Mouse (Mus musculus): ENCODE data around the gene Aldh1b1. TPM values are rescaled to one million over a fixed set of nuclear protein-coding genes. Genes with fewer than 3 reads are reported as not detected.

Aldh1b1 gene
- polyA plus RNA-seq, 1 experiment from 2014 or later: 11.8 TPM

DNA sequence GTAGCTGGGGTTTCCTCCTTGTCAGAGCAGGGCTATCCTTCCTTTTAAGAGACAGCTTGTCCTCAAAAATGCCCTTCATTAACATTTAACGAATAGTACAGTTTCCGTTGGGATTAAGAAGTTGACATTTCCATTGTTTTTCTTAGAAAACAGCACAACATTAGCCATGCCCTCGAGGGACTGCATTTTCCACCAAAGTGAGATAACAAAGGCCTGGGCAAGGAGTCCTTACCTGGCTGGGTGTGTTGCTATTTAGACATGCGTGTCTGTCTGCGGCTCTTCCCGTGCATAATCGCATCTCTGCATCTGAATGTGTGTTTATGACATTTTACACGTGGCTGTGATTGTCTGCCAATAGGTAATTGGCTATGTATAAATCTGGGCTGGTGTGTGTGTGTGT is 27.6 kb upstream of the Aldh1b1 start:
- H3K36me3 ChIP-seq (ENCODE audit: insufficient read depth, low read length): no peaks in the 10 kb centered on the region
- H3K9ac ChIP-seq (replicated peaks; ENCODE audit: low read length): no peak overlapping the region
- peaks cover 2% of the 10 kb centered on the region; the same call in 1 of the 2 replicates for H3K27me3 ChIP-seq (ENCODE audit: insufficient read depth, low read length)
- H3K9me3 ChIP-seq (ENCODE audit: low read length): no peaks in the 10 kb centered on the region
- H3K4me2 ChIP-seq (replicated peaks; ENCODE audit: low read depth, low read length): no peak overlapping the region
- WGBS: 42% methylated on average over 8 of the region's 8 CpGs
- H3K4me3 ChIP-seq (ENCODE audit: low read length): no peak overlapping the region
- H3K4me1 ChIP-seq (ENCODE audit: insufficient read depth, low read length): peaks cover 13% of the 10 kb centered on the region
- H3K27ac ChIP-seq (ENCODE audit: low read length): no peak overlapping the region
- ATAC-seq (ENCODE audit: low FRiP score, low TSS enrichment): no peak

DNA sequence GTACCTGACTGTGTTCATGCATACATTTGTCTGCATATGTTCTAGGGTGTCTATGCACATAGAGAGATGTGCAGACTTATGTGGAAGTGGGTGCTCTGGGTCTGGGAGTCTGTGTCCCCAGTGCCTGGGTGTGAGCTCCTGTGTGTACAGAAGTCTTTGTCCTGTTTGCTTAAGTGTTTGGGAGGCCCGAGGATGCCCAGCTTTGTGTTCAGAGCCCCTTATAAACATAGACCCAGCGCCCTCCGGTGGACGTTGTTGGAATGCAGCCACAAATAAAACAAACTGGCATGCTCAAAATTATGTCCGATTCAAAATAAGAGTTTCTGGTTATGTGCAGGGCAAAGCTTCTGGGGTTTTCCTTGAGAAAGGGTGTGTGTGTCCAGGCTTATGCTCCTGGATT is 27.2 kb upstream of the Aldh1b1 start:
- Histone ChIP-seq H3K27ac (ENCODE audit: low read length) (no peak overlapping the region), H3K4me2 (replicated peaks; ENCODE audit: low read depth, low read length) (no peak overlapping the region), H3K4me3 (ENCODE audit: low read length) (no peak overlapping the region), H3K36me3 (ENCODE audit: insufficient read depth, low read length) (no peaks in the 10 kb centered on the region), H3K4me1 (ENCODE audit: insufficient read depth, low read length) (peaks cover 9% of the 10 kb centered on the region), H3K9ac (replicated peaks; ENCODE audit: low read length) (no peak overlapping the region), H3K9me3 (ENCODE audit: low read length) (no peaks in the 10 kb centered on the region), H3K27me3 (ENCODE audit: insufficient read depth, low read length) (peaks cover 2% of the 10 kb centered on the region; the same call in 1 of the 2 replicates)
- WGBS: 4% methylated on average over 5 of the region's 5 CpGs
- ATAC-seq (ENCODE audit: low FRiP score, low TSS enrichment): peak; percentile 65; the same call in 1 of the 2 replicates

DNA sequence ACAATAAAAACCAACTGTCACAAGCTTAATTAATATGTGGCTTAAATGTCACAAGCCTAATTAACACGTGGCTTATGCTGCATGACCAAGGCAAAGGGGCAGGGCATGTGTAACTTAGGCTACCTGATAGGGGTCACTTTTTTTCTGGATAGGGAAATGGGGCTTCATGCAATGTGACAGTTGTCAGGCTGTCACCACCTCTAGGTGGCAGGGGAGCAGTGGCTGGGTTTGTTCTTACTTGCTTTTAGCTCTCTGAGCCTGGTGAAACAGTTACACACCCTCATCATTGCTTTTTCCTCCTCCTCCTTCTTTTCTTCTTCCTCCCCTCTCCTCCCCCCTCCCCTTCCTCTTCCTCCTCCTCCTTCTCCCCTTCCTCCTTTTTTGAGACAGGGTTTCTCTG is 15.2 kb upstream of the Aldh1b1 start:
- no peak overlapping the region for H3K4me2 ChIP-seq (replicated peaks; ENCODE audit: low read depth, low read length)
- no peaks in the 10 kb centered on the region for H3K27me3 ChIP-seq (ENCODE audit: insufficient read depth, low read length)
- no peak overlapping the region for H3K27ac ChIP-seq (ENCODE audit: low read length)
- peaks cover 5% of the 10 kb centered on the region; the same call in 1 of the 2 replicates for H3K4me1 ChIP-seq (ENCODE audit: insufficient read depth, low read length)
- no peak for ATAC-seq (ENCODE audit: low FRiP score, low TSS enrichment)
- 54% methylated on average over 1 of the region's 1 CpGs for WGBS
- H3K9me3 ChIP-seq (ENCODE audit: low read length): no peaks in the 10 kb centered on the region
- no peaks in the 10 kb centered on the region for H3K36me3 ChIP-seq (ENCODE audit: insufficient read depth, low read length)
- no peak overlapping the region for H3K4me3 ChIP-seq (ENCODE audit: low read length)
- no peak overlapping the region for H3K9ac ChIP-seq (replicated peaks; ENCODE audit: low read length)

DNA sequence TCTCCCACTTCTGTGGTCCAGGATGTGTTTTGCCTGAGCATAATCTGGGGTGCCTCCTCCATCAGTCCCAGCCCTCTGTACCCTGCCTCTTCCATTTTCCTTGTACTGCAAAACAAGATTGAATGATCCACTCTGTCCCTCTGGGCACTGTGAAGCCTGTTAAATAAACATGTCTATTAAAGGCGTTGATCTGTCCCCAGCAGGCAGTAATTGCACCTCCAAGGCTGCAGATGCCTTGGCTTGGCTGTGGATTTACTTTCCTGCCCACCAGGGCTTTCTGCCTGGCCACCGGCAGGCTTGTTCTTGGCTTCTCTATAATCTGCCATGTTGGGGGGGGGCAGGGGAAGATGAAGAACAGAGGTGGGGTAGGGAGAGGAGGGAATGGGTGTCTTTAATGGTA is 12.9 kb upstream of the Aldh1b1 start:
- Histone ChIP-seq H3K4me3 (ENCODE audit: low read length) (no peak overlapping the region), H3K9me3 (ENCODE audit: low read length) (no peaks in the 10 kb centered on the region), H3K4me1 (ENCODE audit: insufficient read depth, low read length) (peaks cover 8% of the 10 kb centered on the region), H3K4me2 (replicated peaks; ENCODE audit: low read depth, low read length) (no peak overlapping the region), H3K9ac (replicated peaks; ENCODE audit: low read length) (no peak overlapping the region), H3K27me3 (ENCODE audit: insufficient read depth, low read length) (no peaks in the 10 kb centered on the region), H3K27ac (ENCODE audit: low read length) (no peak overlapping the region), H3K36me3 (ENCODE audit: insufficient read depth, low read length) (no peaks in the 10 kb centered on the region)
- no peak for ATAC-seq (ENCODE audit: low FRiP score, low TSS enrichment)
- 26% methylated on average over 2 of the region's 2 CpGs for WGBS

DNA sequence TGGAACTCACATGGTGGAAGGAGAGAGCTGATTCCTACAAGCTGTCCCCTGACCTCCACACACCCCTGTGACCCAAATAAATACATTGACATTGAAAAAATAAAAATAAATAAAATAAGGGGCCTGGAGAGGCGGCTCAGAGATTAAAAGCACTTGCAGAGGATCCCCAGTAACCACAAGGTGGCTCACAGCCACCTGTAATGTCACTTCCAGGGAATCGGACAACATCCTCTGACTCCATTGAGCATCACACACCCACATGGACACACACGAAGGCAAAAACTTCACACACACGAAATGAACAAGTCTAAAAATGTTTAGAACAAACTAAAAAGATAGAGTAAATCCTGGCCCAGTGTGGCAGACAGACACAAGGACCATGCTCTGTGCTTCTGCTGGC is 12.1 kb upstream of the Aldh1b1 start:
- H3K4me3 ChIP-seq (ENCODE audit: low read length): no peak overlapping the region
- WGBS: 42% methylated on average over 4 of the region's 4 CpGs
- H3K9ac ChIP-seq (replicated peaks; ENCODE audit: low read length): no peak overlapping the region
- no peak overlapping the region for H3K4me2 ChIP-seq (replicated peaks; ENCODE audit: low read depth, low read length)
- H3K27ac ChIP-seq (ENCODE audit: low read length): no peak overlapping the region
- H3K4me1 ChIP-seq (ENCODE audit: insufficient read depth, low read length): peaks cover 8% of the 10 kb centered on the region
- ATAC-seq (ENCODE audit: low FRiP score, low TSS enrichment): no peak
- H3K36me3 ChIP-seq (ENCODE audit: insufficient read depth, low read length): no peaks in the 10 kb centered on the region
- no peaks in the 10 kb centered on the region for H3K9me3 ChIP-seq (ENCODE audit: low read length)
- H3K27me3 ChIP-seq (ENCODE audit: insufficient read depth, low read length): no peaks in the 10 kb centered on the region

DNA sequence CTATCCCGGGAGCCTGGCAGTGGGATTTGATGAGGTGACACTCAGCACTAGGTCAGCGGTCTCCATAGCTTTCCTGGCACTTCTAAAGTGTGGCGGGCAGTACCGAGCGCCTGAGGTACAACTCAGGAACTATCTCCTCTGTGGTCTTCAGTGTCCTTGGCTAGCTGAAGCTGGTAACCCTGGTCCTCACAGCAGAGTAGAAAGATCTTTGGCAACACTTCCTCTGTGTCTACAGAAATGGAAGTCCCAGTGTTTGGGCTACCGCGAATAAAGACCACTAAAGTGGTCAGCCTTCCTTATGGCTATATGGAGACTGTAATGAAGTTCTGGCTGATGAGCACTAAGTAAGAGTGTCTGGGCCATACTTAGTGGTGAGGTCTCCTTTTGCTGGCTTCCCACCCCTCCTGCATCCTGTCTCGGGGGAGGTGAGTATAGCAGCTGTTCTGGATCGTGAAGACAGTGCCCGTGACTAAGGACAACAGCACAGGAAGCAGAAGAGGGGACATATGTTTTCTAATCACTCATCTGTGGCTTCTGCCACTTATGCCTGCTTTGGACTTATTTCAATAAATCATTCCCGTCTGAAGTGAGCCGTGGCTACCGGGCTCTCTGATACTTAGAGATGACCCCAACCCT is 10.3 kb upstream of the Aldh1b1 start:
- peak; percentile 58 for ATAC-seq (ENCODE audit: low FRiP score, low TSS enrichment)

DNA sequence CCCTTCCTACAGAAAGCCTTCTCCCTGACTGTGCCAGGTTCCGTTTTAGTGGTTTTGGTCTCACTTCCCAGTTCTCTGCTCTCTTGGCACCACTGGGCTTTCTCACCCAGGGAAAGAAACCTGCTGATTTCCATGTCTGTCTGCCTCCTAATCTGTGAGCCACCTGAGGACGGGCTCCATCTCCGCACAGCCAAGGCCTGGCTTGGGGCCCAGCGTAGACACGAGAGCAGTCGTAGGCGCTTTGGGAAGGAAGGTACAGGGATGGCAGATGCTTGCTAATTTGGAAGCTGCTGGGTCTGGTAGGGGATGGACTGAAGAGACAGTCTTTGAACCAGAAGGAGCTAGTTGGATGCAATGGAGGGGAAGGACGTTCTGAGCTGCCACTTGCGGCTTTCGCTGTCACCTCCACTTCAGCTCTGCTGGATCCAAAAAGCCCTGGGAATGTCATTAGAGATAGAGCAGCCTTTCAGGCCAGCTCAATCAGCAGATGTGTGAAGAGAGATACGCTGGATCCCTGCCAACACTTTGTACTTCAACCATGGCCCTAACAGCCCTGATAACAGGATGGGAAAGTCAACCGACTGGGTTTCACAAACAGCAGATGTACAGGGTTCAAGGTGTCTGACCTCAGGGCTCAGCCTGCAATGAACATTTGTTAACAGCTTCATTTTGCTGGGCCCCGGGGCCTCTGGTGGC is 9.4 kb upstream of the Aldh1b1 start:
- Histone ChIP-seq H3K36me3 (ENCODE audit: insufficient read depth, low read length) (no peaks in the 10 kb centered on the region), H3K4me2 (replicated peaks; ENCODE audit: low read depth, low read length) (no peak overlapping the region), H3K27ac (ENCODE audit: low read length) (no peak overlapping the region), H3K9ac (replicated peaks; ENCODE audit: low read length) (no peak overlapping the region), H3K9me3 (ENCODE audit: low read length) (no peaks in the 10 kb centered on the region), H3K4me3 (ENCODE audit: low read length) (no peak overlapping the region), H3K27me3 (ENCODE audit: insufficient read depth, low read length) (peaks cover 4% of the 10 kb centered on the region; the same call in 1 of the 2 replicates), H3K4me1 (ENCODE audit: insufficient read depth, low read length) (peaks cover 8% of the 10 kb centered on the region)
- no peak for ATAC-seq (ENCODE audit: low FRiP score, low TSS enrichment)
- WGBS: 57% methylated on average over 13 of the region's 13 CpGs

More for the DNA sequence above, 10.3 kb upstream of the Aldh1b1 start:
- Histone ChIP-seq H3K9ac (replicated peaks; ENCODE audit: low read length) (no peak overlapping the region), H3K9me3 (ENCODE audit: low read length) (no peaks in the 10 kb centered on the region), H3K36me3 (ENCODE audit: insufficient read depth, low read length) (no peaks in the 10 kb centered on the region), H3K27ac (ENCODE audit: low read length) (no peak overlapping the region), H3K4me1 (ENCODE audit: insufficient read depth, low read length) (peaks cover 8% of the 10 kb centered on the region), H3K27me3 (ENCODE audit: insufficient read depth, low read length) (peaks cover 4% of the 10 kb centered on the region; the same call in 1 of the 2 replicates), H3K4me3 (ENCODE audit: low read length) (no peak overlapping the region), H3K4me2 (replicated peaks; ENCODE audit: low read depth, low read length) (no peak overlapping the region)
- WGBS: 59% methylated on average over 13 of the region's 13 CpGs

DNA sequence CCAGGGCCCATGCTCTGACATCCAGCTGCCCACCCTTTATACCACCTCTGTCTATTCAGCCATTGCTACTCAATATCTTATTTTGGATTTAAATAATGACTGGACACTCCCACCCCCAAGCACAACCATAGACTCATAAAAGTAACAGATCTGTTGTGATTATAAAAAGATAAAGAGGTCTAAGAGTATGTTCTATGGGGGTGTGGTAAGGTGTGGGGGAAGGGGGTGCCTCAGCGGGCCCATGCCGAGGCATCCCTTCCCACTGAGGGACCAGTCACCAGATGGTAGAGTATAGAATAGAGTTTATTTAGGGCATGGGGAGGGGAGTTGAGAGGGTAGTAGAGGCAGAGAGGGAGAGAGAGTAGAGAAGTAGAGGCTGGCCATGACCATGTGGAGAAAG is 8.8 kb upstream of the Aldh1b1 start:
- Histone ChIP-seq H3K36me3 (ENCODE audit: insufficient read depth, low read length) (no peaks in the 10 kb centered on the region), H3K4me1 (ENCODE audit: insufficient read depth, low read length) (peaks cover 8% of the 10 kb centered on the region), H3K9me3 (ENCODE audit: low read length) (no peaks in the 10 kb centered on the region), H3K4me2 (replicated peaks; ENCODE audit: low read depth, low read length) (no peak overlapping the region), H3K9ac (replicated peaks; ENCODE audit: low read length) (no peak overlapping the region), H3K27me3 (ENCODE audit: insufficient read depth, low read length) (peaks cover 4% of the 10 kb centered on the region; the same call in 1 of the 2 replicates), H3K27ac (ENCODE audit: low read length) (no peak overlapping the region), H3K4me3 (ENCODE audit: low read length) (no peak overlapping the region)
- WGBS: 68% methylated on average over 2 of the region's 2 CpGs
- ATAC-seq (ENCODE audit: low FRiP score, low TSS enrichment): no peak

DNA sequence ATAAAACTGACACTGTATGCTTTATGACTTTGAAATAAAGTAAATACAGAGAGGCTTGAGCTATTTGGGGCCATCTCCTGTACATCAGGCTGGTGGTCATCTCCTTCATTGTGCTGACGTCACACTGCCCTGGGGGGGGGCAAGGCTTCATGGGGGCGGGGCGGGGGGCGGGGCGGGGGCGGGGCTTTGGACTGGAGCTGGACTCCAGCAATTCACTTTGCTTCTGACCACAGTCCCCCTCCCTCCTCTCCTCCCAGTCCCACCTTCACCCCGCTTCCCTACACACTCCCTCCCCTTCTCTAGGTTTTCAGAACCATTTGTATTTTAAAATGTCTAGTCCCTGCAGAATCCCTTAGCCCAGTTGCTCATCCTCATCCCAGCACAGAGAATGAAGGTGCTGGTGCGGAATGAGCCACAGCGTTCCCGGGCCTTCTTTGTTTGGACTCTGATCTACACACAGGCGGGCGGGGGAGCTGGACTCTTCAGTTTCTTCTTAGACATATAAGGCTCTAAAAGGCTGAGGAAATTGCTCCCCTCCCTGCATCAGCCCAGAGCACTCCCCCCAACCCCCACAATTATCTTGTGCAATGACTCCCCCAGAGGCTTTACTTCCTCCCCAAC is 3.5 kb upstream of the Aldh1b1 start:
- WGBS: under 1% methylated on average over 12 of the region's 12 CpGs
- peaks cover 4% of the 10 kb centered on the region; the same call in 1 of the 2 replicates for H3K27me3 ChIP-seq (ENCODE audit: insufficient read depth, low read length)
- no peaks in the 10 kb centered on the region for H3K36me3 ChIP-seq (ENCODE audit: insufficient read depth, low read length)
- H3K27ac ChIP-seq (ENCODE audit: low read length): peak overlapping the region; percentile 79
- H3K9me3 ChIP-seq (ENCODE audit: low read length): no peaks in the 10 kb centered on the region
- peaks cover 14% of the 10 kb centered on the region for H3K4me1 ChIP-seq (ENCODE audit: insufficient read depth, low read length)
- H3K4me2 ChIP-seq (replicated peaks; ENCODE audit: low read depth, low read length): peak overlapping the region; percentile 60
- ATAC-seq (ENCODE audit: low FRiP score, low TSS enrichment): peak; percentile 82
- peak overlapping the region; percentile 39 for H3K4me3 ChIP-seq (ENCODE audit: low read length)
- peak overlapping the region; percentile 63 for H3K9ac ChIP-seq (replicated peaks; ENCODE audit: low read length)

DNA sequence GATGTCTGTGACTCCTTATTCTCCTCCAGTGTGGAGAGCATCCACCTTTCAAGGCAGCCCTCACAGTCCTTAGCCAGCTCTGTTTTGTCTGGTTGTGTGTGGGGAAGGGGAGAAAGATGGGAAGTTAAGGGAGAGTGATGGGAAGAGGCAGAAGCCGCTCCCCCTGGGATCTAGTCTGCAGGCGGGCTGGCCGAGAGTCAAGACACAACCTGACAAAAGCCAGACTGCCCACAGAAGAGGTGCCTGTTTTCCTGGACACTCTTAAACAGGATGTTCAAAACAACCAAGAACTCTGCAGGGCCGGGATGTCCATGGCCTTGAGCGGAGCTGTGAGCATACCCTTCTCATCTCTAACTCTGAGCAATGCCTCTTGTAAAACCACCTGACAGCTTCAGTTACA is 2.1 kb upstream of the Aldh1b1 start:
- no peak for ATAC-seq (ENCODE audit: low FRiP score, low TSS enrichment)
- Histone ChIP-seq H3K27ac (ENCODE audit: low read length) (no peak overlapping the region), H3K4me3 (ENCODE audit: low read length) (no peak overlapping the region), H3K9me3 (ENCODE audit: low read length) (no peaks in the 10 kb centered on the region), H3K9ac (replicated peaks; ENCODE audit: low read length) (no peak overlapping the region), H3K4me1 (ENCODE audit: insufficient read depth, low read length) (peaks cover 14% of the 10 kb centered on the region), H3K27me3 (ENCODE audit: insufficient read depth, low read length) (peaks cover 4% of the 10 kb centered on the region; the same call in 1 of the 2 replicates), H3K36me3 (ENCODE audit: insufficient read depth, low read length) (no peaks in the 10 kb centered on the region), H3K4me2 (replicated peaks; ENCODE audit: low read depth, low read length) (no peak overlapping the region)
- 62% methylated on average over 5 of the region's 5 CpGs for WGBS

All from kidney, embryonic 16.5 days (tissue).